Mouse (Mus musculus): ENCODE data around the gene Ager. TPM values are rescaled to one million over a fixed set of nuclear protein-coding genes. Genes with fewer than 3 reads are reported as not detected.

The Ager gene
- polyA plus RNA-seq, 1 experiment from 2014 or later = 1.8 TPM

- no peaks in the 10 kb centered on the region for H3K9me3 ChIP-seq (ENCODE audit: control insufficient read depth, low read length)
- H3K4me1 ChIP-seq (replicated peaks; ENCODE audit: control insufficient read depth, insufficient read depth) = peaks cover 22% of the 10 kb centered on the region
- WGBS = 45% methylated on average over 12 of the region's 12 CpGs
- peak overlapping the region; percentile 23; the same call in 1 of the 2 replicates for H3K4me3 ChIP-seq (ENCODE audit: low read depth, low read length)
- H3K27ac ChIP-seq (replicated peaks) = no peak overlapping the region
- no peak for ATAC-seq (ENCODE audit: low FRiP score, low TSS enrichment)
- H3K36me3 ChIP-seq (ENCODE audit: control insufficient read depth, insufficient read depth, low read length) = no peaks in the 10 kb centered on the region; the same call in 1 of the 2 replicates
- no peak overlapping the region for H3K9ac ChIP-seq (ENCODE audit: low read length)
- TF ChIP-seq EP300 (optimal IDR thresholded peaks at IDR 0.05) (no peak), CTCF (IDR thresholded peaks at IDR 0.05; ENCODE audit: low read depth) (no peak)
- H3K27me3 ChIP-seq (ENCODE audit: control insufficient read depth, insufficient read depth, low read length) = 0 out of 2 replicates have a peak, but pooled peaks cover 2% of the 10 kb centered on the region
- H3K4me2 ChIP-seq (replicated peaks; ENCODE audit: low read depth) = peak overlapping the region; percentile 93
- no peak for DNase-seq (ENCODE audit: low spot score)
These were observed 32.3 kb downstream of the Ager start for GRCm38 (mm10) chr17:34629796-34630603.

DNA sequence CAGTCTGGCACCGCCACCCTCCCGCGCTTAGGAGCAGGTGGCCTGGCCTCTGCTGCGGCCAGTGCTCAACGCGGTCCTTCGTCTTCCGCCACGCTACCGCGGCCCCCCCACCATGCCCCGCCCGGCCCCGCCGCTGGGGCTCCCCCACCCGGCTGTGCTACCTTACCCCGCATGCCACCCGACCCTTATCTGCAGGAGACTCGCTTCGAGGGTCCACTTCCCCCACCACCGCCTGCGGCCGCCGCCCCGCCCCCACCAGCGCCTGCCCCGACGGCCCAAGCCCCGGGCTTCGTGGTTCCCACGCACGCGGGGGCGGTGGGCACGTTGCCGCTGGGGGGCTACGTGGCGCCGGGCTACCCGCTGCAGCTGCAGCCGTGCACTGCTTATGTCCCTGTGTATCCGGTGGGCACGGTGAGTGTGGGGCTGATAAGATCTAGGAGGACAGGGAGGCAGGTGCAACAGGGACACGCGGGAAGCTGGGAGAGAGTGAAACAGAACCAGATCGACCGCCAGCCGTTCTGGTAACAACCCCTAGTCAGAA lies 33.2 kb downstream of the Ager start:
- DNase-seq (ENCODE audit: low spot score) (no peak), ATAC-seq (ENCODE audit: low FRiP score, low TSS enrichment) (no peak)
- Histone ChIP-seq H3K9ac (ENCODE audit: low read length) (peak overlapping the region; percentile 45), H3K27me3 (ENCODE audit: control insufficient read depth, insufficient read depth, low read length) (0 out of 2 replicates have a peak, but pooled peaks cover 2% of the 10 kb centered on the region), H3K4me2 (replicated peaks; ENCODE audit: low read depth) (peak overlapping the region; percentile 43), H3K4me1 (replicated peaks; ENCODE audit: control insufficient read depth, insufficient read depth) (peaks cover 22% of the 10 kb centered on the region), H3K27ac (replicated peaks) (no peak overlapping the region), H3K9me3 (ENCODE audit: control insufficient read depth, low read length) (no peaks in the 10 kb centered on the region), H3K4me3 (ENCODE audit: low read depth, low read length) (peak overlapping the region; percentile 19; the same call in 1 of the 2 replicates), H3K36me3 (ENCODE audit: control insufficient read depth, insufficient read depth, low read length) (no peaks in the 10 kb centered on the region)
- 8% methylated on average over 36 of the region's 48 CpGs for WGBS
- TF ChIP-seq EP300 (optimal IDR thresholded peaks at IDR 0.05) (no peak), CTCF (IDR thresholded peaks at IDR 0.05; ENCODE audit: low read depth) (no peak)

DNA sequence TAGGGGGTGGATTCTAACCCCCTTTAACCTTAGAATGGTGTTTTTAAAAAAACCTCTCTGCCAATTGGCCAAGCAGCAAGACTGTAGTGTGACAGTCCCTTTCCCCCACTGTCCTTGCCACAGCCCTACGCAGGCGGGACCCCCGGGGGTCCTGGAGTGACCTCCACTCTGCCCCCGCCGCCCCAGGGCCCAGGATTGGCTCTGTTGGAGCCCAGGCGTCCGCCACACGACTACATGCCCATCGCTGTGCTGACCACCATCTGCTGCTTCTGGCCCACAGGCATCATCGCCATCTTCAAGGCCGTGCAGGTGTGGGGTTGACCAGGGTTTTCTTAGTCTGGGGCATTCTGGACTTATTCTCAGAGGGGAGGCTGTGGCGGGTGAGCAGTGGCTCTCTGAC lies 34.0 kb downstream of the Ager start:
- ATAC-seq (ENCODE audit: low FRiP score, low TSS enrichment) (no peak), DNase-seq (ENCODE audit: low spot score) (no peak)
- no peaks in the 10 kb centered on the region for H3K36me3 ChIP-seq (ENCODE audit: control insufficient read depth, insufficient read depth, low read length)
- peak overlapping the region; percentile 55 for H3K9ac ChIP-seq (ENCODE audit: low read length)
- 0 out of 2 replicates have a peak, but pooled peaks cover 2% of the 10 kb centered on the region for H3K27me3 ChIP-seq (ENCODE audit: control insufficient read depth, insufficient read depth, low read length)
- H3K27ac ChIP-seq (replicated peaks) = peak overlapping the region; percentile 63
- WGBS = 17% methylated on average over 11 of the region's 12 CpGs
- no peaks in the 10 kb centered on the region for H3K9me3 ChIP-seq (ENCODE audit: control insufficient read depth, low read length)
- H3K4me3 ChIP-seq (ENCODE audit: low read depth, low read length) = peak overlapping the region; percentile 41
- TF ChIP-seq CTCF (IDR thresholded peaks at IDR 0.05; ENCODE audit: low read depth) (no peak), EP300 (optimal IDR thresholded peaks at IDR 0.05) (no peak)
- peaks cover 19% of the 10 kb centered on the region for H3K4me1 ChIP-seq (replicated peaks; ENCODE audit: control insufficient read depth, insufficient read depth)
- H3K4me2 ChIP-seq (replicated peaks; ENCODE audit: low read depth) = peak overlapping the region; percentile 69

GRCm38 (mm10) chr17:34632261-34632691 lies 34.6 kb downstream of the Ager start:
- Histone ChIP-seq H3K9ac (ENCODE audit: low read length) (peak overlapping the region; percentile 55), H3K4me2 (replicated peaks; ENCODE audit: low read depth) (peak overlapping the region; percentile 69), H3K4me1 (replicated peaks; ENCODE audit: control insufficient read depth, insufficient read depth) (peaks cover 19% of the 10 kb centered on the region), H3K27me3 (ENCODE audit: control insufficient read depth, insufficient read depth, low read length) (0 out of 2 replicates have a peak, but pooled peaks cover 2% of the 10 kb centered on the region), H3K27ac (replicated peaks) (peak overlapping the region; percentile 63), H3K9me3 (ENCODE audit: control insufficient read depth, low read length) (no peaks in the 10 kb centered on the region), H3K4me3 (ENCODE audit: low read depth, low read length) (peak overlapping the region; percentile 41), H3K36me3 (ENCODE audit: control insufficient read depth, insufficient read depth, low read length) (no peaks in the 10 kb centered on the region)
- no peak for TF ChIP-seq EP300 (optimal IDR thresholded peaks at IDR 0.05)
- 0 out of 2 replicates have a peak, but pooled peaks have one; percentile 16 for TF ChIP-seq CTCF (IDR thresholded peaks at IDR 0.05; ENCODE audit: low read depth)
- 2% methylated on average over 25 of the region's 26 CpGs for WGBS
- peak; percentile 66 for DNase-seq (ENCODE audit: low spot score)
- peak; percentile 78 for ATAC-seq (ENCODE audit: low FRiP score, low TSS enrichment)

DNA sequence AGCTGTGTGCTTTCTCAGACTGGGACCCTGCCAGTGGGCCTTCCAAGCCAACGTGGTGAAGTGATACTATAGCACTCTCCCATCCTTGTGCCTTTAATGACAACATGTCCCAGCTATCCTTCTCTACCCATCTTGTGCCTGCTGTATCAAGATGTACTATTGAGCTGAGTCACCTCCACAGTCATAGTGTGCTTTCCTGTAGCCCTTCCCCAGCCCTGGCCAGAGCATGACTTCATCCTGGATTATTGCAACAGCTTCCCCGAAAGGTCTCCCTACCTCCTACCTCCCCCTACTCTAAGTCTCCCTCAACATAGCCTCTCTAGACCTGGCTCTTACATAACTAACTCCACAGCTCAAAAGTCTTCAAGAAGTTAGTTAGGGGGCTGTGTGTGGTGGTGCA lies 38.0 kb downstream of the Ager start:
- WGBS = 56% methylated on average over 2 of the region's 2 CpGs

More for the DNA sequence above, 38.0 kb downstream of the Ager start:
- Histone ChIP-seq H3K36me3 (ENCODE audit: control insufficient read depth, insufficient read depth, low read length) (no peaks in the 10 kb centered on the region), H3K4me1 (replicated peaks; ENCODE audit: control insufficient read depth, insufficient read depth) (peaks cover 6% of the 10 kb centered on the region), H3K4me2 (replicated peaks; ENCODE audit: low read depth) (no peak overlapping the region), H3K9ac (ENCODE audit: low read length) (no peak overlapping the region), H3K4me3 (ENCODE audit: low read depth, low read length) (no peak overlapping the region), H3K27me3 (ENCODE audit: control insufficient read depth, insufficient read depth, low read length) (no peaks in the 10 kb centered on the region), H3K9me3 (ENCODE audit: control insufficient read depth, low read length) (no peaks in the 10 kb centered on the region), H3K27ac (replicated peaks) (no peak overlapping the region)
- ATAC-seq (ENCODE audit: low FRiP score, low TSS enrichment) (no peak), DNase-seq (ENCODE audit: low spot score) (no peak)
- TF ChIP-seq EP300 (optimal IDR thresholded peaks at IDR 0.05) (no peak), CTCF (IDR thresholded peaks at IDR 0.05; ENCODE audit: low read depth) (no peak)
